Mouse (Mus musculus): ENCODE measurements around the gene Crtc3. TPM values are rescaled to one million over a fixed set of nuclear protein-coding genes. Genes with fewer than 3 reads are reported as not detected.

The Crtc3 gene
- polyA plus RNA-seq, 3 experiments from 2014 or later = 8.7 to 24.0 (median 21.0) TPM

- ATAC-seq = no peak
These were observed 140.0 kb downstream of the Crtc3 start for GRCm38 (mm10) chr7:80548513-80549260.

DNA sequence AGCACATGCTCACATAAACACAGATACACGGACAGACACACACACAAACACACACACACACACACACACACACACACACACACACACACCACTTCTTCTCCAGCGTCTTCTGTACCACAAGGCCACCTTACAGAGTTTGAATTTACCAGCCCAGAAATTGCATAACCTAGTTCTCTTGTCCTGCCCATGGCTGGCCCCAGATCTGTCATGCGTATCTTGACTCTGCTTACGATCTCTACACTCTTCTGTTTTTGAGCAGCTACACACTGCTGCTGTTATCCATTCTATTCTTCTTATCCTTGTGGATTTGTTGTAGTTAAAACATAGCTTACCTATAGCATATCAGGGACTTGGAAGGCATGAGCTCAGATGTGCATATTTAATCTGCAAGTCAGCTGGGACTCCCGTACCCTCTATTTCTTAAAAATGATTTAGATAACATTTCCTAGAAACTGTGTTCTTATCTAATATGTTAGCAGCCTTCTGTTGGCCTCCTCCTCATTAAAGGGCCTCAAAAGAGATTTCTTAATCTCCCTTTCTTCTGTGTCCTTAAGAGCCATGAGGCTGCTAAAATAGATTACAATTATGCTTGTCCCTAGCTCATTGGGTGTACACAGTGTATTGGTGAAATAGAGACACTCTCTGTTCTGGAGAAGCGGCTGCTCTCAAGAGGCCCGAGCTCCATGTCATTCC is 146.4 kb downstream of the Crtc3 start:
- ATAC-seq = no peak

DNA sequence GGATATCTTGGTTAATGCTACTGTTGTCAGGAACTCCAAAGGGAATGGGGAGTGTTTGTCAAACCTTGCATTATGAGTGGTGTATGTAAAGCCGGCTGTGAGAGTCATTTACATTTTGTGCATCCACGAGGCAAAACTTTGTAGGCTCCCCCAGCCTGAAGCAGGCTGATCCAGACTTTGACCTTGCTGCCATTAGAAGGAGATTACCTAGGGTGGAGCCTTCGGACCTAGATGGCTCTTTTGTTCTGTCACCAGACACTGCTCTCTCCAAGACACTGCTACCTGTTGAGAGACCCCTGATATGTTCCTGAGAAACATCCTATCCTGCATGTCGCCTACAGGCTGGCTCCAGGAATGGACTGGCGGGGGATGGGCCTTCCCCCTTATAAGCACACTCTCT is 149.1 kb downstream of the Crtc3 start:
- ATAC-seq = no peak

Other genes with a start within 250 kb of the Crtc3 start
- 10 to 100 TPM in 1 of 3 experiments, 1 to 10 TPM in 2; 6.5 to 10.1 (median 9.6) TPM for gene Blm, start 153.8 kb downstream of the Crtc3 start, polyA plus RNA-seq (2017; shearing (Covaris generic))
- gene Iqgap1, start 137.1 kb upstream of the Crtc3 start, polyA plus RNA-seq (2017; shearing (Covaris generic)) = 100 to 1,000 TPM; 197 to 297 (median 271) TPM
- gene Zscan2, start 172.0 kb upstream of the Crtc3 start, polyA plus RNA-seq (2017; shearing (Covaris generic)) = 1 to 10 TPM; 2.4 to 3.1 (median 2.6) TPM
- gene Wdr73, start 212.4 kb upstream of the Crtc3 start, polyA plus RNA-seq (2017; shearing (Covaris generic)) = 10 to 100 TPM; 18.5 to 29.9 (median 29.1) TPM
- gene Nmb, start 216.2 kb upstream of the Crtc3 start, polyA plus RNA-seq (2017; shearing (Covaris generic)) = 10 to 100 TPM; 70.6 to 79.3 (median 79.1) TPM